Mouse (Mus musculus): ENCODE measurements at regions not wholly inside any gene's neighbourhood (a gene's known extent, or its start where the extent isn't known, plus 50 kb on each side); places are given as distances from the start of the nearest gene placed in this dataset.
"Not testable (repeated sequence)": the region's sequence is repeated elsewhere in the genome, so short reads cannot be mapped to it uniquely, and the experiment has no call there.

DNA sequence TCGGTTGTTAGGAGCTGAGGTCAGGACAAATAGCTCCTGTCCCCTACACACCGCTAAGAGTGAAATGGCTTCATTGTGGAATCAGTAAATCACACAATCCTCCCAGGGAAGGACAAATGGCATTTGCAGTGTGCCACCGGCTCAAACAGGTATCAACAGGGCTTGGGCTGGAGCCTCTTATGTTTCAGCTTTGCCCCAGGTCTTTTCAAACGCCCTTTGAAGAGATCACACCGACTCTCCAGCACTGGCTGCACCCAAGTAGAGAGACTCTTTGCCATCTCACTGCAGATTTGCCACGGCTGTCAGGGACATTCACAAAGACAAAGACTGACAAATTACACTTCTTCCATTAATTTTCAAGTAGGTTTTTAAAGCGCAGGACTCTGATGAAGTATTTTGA, 217.7 kb downstream of the Mat2b start:
- Histone ChIP-seq H3K9me3 (replicated peaks) (no peaks in the 10 kb centered on the region), H3K27me3 (ENCODE audit: low read depth, poor library complexity, severe bottlenecking) (no peaks in the 10 kb centered on the region), H3K4me3 (no peak overlapping the region), H3K27ac (replicated peaks) (0 out of 2 replicates have a peak overlapping the region, but pooled peaks have one; percentile 2), H3K36me3 (no peaks in the 10 kb centered on the region), H3K4me1 (peaks cover 12% of the 10 kb centered on the region)
- DNase-seq (ENCODE audit: low spot score): no peak
- 34% methylated on average over 7 of the region's 7 CpGs for WGBS

DNA sequence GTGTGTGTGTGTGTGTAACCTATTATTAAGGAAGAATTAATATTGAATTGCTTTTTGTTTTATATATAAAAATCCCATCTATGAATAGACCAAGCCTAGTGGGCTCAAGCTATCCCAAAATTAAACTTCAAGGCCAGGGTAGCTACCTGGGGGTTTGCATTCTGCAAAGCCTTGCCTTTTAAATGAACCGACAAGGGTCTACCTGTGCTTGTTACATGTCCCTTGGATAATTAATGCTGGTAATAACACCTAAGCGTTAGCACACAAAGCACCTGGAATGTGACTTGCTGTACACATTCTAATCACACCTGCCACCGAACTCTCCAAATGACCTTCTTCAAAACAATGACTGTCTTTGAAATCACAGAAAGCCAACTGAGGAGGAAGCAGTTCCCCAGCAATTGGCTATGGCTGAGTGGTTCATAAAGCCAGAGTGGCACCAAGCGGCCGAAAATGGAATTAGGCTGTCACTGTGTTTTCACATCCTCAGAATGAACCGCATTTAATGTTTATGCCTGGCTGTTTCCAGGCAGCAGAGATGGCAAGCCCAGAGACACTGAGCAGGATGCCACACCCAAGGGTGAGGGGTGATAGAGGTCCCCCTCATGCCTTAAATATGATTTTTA, 225.8 kb downstream of the Mat2b start:
- no peaks in the 10 kb centered on the region for H3K36me3 ChIP-seq
- DNase-seq (ENCODE audit: low spot score): peak; percentile 47
- no peak overlapping the region for H3K4me3 ChIP-seq
- H3K9me3 ChIP-seq (replicated peaks): no peaks in the 10 kb centered on the region
- H3K27me3 ChIP-seq (ENCODE audit: low read depth, poor library complexity, severe bottlenecking): no peaks in the 10 kb centered on the region
- 20% methylated on average over 6 of the region's 6 CpGs for WGBS
- H3K4me1 ChIP-seq: peaks cover 5% of the 10 kb centered on the region; the same call in 1 of the 2 replicates
- H3K27ac ChIP-seq (replicated peaks): no peak overlapping the region

DNA sequence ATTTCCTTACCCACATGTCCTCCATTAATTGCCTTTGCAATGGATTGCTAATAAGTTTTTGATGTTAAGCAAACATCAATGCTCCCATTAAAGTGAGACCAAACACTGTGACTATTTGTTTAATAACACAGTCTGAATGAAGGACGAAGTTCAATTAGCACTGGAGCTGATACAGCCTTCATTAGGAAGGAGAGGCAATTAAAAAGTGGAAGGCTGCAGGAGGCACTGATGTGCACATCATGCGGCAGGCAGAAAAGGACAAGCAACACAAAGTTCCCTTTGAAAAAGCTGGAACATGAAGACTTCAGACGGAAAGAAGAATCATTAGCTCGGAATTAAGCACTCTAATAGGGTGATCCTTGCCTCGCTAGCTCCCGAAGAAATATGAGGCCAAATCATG, 238.4 kb downstream of the Mat2b start:
- 82% methylated on average over 6 of the region's 6 CpGs for WGBS

DNA sequence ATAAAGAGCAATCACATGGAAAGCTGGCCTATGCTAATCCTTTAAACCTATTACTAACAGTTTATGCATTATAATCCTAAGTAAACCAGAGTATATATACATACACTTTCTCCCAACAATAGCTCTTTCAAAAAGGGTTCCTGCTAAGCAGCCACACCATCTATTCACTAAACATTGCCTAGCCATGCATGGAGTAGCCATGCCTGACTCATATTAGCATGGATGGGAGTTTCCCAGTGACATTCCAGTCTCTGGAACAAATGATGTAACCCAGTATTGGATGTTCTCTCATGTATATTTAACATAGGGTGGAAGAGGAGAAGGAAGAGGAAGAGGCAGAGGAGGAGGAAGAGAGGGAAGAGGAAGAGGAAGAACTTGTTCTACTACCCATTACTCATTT, 240.0 kb downstream of the Mat2b start:
- H3K27me3 ChIP-seq (ENCODE audit: low read depth, poor library complexity, severe bottlenecking); H3K4me3 ChIP-seq; H3K27ac ChIP-seq (replicated peaks); H3K4me1 ChIP-seq; H3K9me3 ChIP-seq (replicated peaks); H3K36me3 ChIP-seq; DNase-seq (ENCODE audit: low spot score): not testable (repeated sequence)

More for the DNA sequence above, 238.4 kb downstream of the Mat2b start:
- Histone ChIP-seq H3K4me1 (no peaks in the 10 kb centered on the region), H3K9me3 (replicated peaks) (no peaks in the 10 kb centered on the region), H3K27ac (replicated peaks) (no peak overlapping the region), H3K4me3 (no peak overlapping the region), H3K36me3 (no peaks in the 10 kb centered on the region), H3K27me3 (ENCODE audit: low read depth, poor library complexity, severe bottlenecking) (no peaks in the 10 kb centered on the region)
- no peak for DNase-seq (ENCODE audit: low spot score)

DNA sequence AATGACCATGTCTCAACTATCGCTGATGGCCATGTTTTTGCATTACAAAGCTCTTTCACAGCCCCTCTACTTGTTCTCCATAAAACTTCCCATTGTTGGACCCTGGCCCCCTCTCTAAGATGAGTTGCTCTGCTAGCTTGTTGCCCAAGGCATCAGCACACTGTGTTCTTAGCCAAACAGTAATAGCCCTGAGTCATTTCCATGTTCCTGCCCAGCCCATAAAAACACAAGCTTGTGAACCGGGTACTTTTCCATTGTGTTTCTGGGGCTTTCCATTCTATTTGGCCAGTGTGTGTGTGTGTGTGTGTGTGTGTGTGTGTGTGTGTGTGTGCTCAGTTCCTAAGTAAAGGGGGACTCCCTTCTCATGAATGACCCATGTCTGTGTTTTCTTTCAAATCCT, 248.2 kb downstream of the Mat2b start:
- 90% methylated on average over 2 of the region's 2 CpGs for WGBS
- no peaks in the 10 kb centered on the region for H3K36me3 ChIP-seq

DNA sequence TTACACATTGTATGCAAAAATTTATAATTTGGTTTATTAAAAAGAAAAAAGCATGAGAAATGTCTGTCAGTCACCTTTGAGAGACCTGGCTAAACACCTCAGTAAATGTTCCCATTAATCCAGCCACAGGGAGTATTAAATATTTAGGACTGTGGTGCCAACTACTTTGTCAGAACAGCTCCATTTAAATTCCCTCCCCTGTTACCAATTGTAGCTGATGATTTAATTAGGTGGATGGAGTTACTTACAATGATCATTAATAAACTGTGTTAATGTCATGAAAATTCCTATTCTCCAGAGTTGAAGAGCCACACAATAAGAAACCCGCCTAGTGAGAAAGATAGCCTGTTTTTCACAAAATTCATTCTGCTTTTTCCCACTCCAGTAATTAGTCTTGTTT, 261.0 kb downstream of the Mat2b start:
- DNase-seq (ENCODE audit: low spot score): no peak
- Histone ChIP-seq H3K27ac (replicated peaks) (no peak overlapping the region), H3K27me3 (ENCODE audit: low read depth, poor library complexity, severe bottlenecking) (peaks cover 15% of the 10 kb centered on the region; the same call in 1 of the 2 replicates), H3K4me1 (peaks cover 14% of the 10 kb centered on the region), H3K36me3 (no peaks in the 10 kb centered on the region), H3K4me3 (no peak overlapping the region), H3K9me3 (replicated peaks) (no peaks in the 10 kb centered on the region)
- 71% methylated on average over 1 of the region's 1 CpGs for WGBS

More for the DNA sequence above, 248.2 kb downstream of the Mat2b start:
- no peak overlapping the region for H3K27ac ChIP-seq (replicated peaks)
- no peaks in the 10 kb centered on the region for H3K4me1 ChIP-seq
- H3K27me3 ChIP-seq (ENCODE audit: low read depth, poor library complexity, severe bottlenecking): no peaks in the 10 kb centered on the region
- DNase-seq (ENCODE audit: low spot score): no peak
- no peaks in the 10 kb centered on the region for H3K9me3 ChIP-seq (replicated peaks)
- H3K4me3 ChIP-seq: no peak overlapping the region

DNA sequence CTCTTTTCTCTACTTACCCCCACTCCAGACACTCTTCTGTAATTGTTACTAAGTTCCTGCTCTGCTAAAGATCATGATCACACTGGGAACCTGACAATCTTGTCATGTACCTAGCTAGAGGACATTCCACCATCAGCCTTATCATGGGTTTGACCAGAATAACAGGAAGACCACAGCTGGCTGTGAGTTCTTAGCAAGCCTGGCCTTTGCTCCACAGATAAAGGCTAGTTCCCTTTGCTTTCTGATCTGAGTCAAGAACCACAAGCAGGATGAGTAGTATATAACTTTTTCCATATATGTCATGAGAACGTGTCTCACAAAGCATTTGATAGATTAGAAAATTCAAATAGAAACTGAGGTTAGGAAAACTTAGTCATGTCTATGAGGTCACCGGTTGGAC, 266.1 kb downstream of the Mat2b start:
- 88% methylated on average over 2 of the region's 2 CpGs for WGBS
- Histone ChIP-seq H3K4me1 (no peaks in the 10 kb centered on the region), H3K4me3 (no peak overlapping the region), H3K27ac (replicated peaks) (no peak overlapping the region), H3K9me3 (replicated peaks) (no peaks in the 10 kb centered on the region), H3K36me3 (no peaks in the 10 kb centered on the region), H3K27me3 (ENCODE audit: low read depth, poor library complexity, severe bottlenecking) (peaks cover 15% of the 10 kb centered on the region; the same call in 1 of the 2 replicates)
- no peak for DNase-seq (ENCODE audit: low spot score)

DNA sequence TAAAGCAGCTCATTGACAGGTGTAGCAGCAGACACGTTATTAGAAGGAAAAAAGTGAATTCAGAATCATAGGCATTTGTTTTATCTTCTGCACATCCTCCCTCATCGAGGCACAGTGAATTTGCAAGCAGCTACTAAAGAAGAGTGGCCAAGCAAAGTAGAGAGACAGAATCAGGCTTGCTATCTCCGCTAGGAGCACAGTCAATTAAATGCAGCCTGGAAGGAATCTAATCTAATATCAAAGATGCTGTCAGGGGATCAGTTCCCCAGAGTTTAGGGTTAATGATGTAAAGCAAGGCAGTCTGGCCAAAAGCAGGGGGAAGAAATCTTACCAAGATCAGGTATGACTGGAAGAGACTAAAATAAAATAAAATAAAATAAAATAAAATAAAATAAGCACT, 270.7 kb downstream of the Mat2b start:
- no peak overlapping the region for H3K27ac ChIP-seq (replicated peaks)
- 85% methylated on average over 3 of the region's 3 CpGs for WGBS

DNA sequence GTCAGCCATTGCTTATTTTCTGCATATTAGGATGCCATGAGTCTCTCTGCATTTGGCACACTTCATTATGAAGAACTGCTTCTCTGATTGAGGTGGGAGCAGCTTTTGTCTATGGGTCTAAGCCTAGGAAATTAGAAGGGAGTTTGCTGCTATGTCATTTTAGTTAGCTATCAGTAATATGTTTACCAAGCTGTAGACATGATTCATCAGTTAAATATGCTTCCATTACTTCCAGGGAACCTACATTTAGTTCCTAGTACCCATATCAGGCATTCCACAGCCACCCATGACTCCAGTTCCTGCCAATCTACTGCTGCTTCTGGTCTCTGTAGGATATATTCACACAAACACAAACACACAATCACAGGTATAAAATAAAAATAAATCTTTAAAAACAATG, 287.4 kb downstream of the Mat2b start:
- H3K36me3 ChIP-seq: no peaks in the 10 kb centered on the region
- H3K27me3 ChIP-seq (ENCODE audit: low read depth, poor library complexity, severe bottlenecking): no peaks in the 10 kb centered on the region
- no peaks in the 10 kb centered on the region for H3K4me1 ChIP-seq
- H3K9me3 ChIP-seq (replicated peaks): no peaks in the 10 kb centered on the region
- H3K27ac ChIP-seq (replicated peaks): no peak overlapping the region
- no peak overlapping the region for H3K4me3 ChIP-seq
- no peak for DNase-seq (ENCODE audit: low spot score)

More for the DNA sequence above, 270.7 kb downstream of the Mat2b start:
- H3K4me3 ChIP-seq: no peak overlapping the region
- no peaks in the 10 kb centered on the region for H3K9me3 ChIP-seq (replicated peaks)
- no peaks in the 10 kb centered on the region for H3K4me1 ChIP-seq
- DNase-seq (ENCODE audit: low spot score): no peak
- no peaks in the 10 kb centered on the region for H3K36me3 ChIP-seq
- no peaks in the 10 kb centered on the region for H3K27me3 ChIP-seq (ENCODE audit: low read depth, poor library complexity, severe bottlenecking)

DNA sequence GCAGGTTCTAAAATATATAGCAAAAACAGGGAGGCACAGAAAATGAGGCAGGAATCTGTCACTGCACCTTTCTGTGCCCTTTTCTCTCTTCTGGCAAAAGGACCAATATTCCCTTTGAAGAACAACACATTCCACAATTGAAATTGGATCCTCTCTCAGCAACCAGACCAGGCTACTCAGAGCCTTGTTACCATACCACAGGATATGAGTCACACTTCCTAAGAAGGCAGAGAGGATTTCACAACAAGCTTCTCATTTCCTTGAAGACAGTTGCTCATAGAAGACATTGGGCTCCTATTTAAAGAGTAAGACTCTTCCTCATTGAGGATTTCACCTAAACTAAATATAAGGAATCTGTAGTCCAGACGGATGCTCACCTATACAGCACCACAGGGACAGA, 292.8 kb downstream of the Mat2b start:
- Histone ChIP-seq H3K27me3 (ENCODE audit: low read depth, poor library complexity, severe bottlenecking) (no peaks in the 10 kb centered on the region), H3K27ac (replicated peaks) (no peak overlapping the region), H3K4me1 (no peaks in the 10 kb centered on the region), H3K4me3 (no peak overlapping the region), H3K36me3 (no peaks in the 10 kb centered on the region), H3K9me3 (replicated peaks) (no peaks in the 10 kb centered on the region)
- WGBS: 79% methylated on average over 1 of the region's 1 CpGs
- DNase-seq (ENCODE audit: low spot score): no peak

DNA sequence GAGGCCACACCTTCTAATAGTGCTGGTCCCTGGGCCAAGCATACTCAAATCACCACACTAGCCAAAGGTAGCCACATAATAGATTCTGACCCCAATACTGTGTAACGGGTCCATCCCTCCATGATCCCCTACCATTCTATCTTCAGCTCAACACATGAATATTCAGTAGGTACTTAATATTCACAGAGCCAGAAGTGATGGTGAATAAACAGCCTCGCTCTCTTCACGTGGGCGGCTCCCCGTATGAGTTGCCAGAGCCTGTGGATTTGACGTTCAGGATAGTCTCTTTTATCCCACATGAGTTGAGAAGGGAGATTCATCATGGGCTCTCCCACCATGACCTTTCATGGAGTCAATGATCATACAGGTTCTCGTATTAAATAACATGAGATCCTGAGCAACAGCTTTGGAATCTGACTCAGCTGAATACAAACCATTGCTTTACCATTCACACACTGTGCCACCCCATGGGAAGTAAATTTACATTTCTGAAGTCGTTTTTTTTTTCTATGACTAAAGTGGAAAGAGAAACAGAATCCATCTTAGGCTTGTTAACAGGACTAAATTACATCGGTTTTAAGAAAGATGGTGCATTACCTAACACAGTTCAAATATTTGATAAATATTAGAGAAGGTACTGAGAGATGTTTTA, 297.4 kb downstream of the Mat2b start:
- H3K36me3 ChIP-seq: no peaks in the 10 kb centered on the region
- no peak overlapping the region for H3K4me3 ChIP-seq
- no peaks in the 10 kb centered on the region for H3K9me3 ChIP-seq (replicated peaks)
- WGBS: 80% methylated on average over 9 of the region's 9 CpGs
- no peak for DNase-seq (ENCODE audit: low spot score)
- no peak overlapping the region for H3K27ac ChIP-seq (replicated peaks)
- H3K4me1 ChIP-seq: peaks cover 9% of the 10 kb centered on the region
- H3K27me3 ChIP-seq (ENCODE audit: low read depth, poor library complexity, severe bottlenecking): no peaks in the 10 kb centered on the region

DNA sequence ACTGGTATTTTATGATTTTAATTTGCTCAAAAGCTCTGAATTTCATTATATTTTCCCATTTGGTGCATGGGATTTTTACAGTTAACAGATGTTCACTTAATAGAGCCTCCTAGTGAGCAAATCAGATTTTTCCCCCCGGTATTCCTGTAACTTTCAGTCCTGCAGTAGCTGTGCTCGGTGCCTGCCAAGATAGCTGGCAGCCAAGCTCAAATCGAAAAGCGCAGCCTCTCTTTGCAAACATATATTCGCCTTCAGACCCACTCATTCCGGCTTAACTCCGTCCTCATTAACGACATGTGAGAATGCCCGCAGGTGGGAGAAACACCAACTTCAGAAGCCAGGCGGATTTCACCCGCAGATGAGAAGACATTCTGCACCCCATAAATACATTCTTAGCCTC, 299.7 kb downstream of the Mat2b start:
- Histone ChIP-seq H3K27me3 (ENCODE audit: low read depth, poor library complexity, severe bottlenecking) (no peaks in the 10 kb centered on the region), H3K9me3 (replicated peaks) (no peaks in the 10 kb centered on the region), H3K4me3 (no peak overlapping the region), H3K4me1 (peaks cover 9% of the 10 kb centered on the region), H3K27ac (replicated peaks) (peak overlapping the region; percentile 55; the same call in 1 of the 2 replicates), H3K36me3 (no peaks in the 10 kb centered on the region)
- DNase-seq (ENCODE audit: low spot score): no peak
- 81% methylated on average over 11 of the region's 11 CpGs for WGBS

DNA sequence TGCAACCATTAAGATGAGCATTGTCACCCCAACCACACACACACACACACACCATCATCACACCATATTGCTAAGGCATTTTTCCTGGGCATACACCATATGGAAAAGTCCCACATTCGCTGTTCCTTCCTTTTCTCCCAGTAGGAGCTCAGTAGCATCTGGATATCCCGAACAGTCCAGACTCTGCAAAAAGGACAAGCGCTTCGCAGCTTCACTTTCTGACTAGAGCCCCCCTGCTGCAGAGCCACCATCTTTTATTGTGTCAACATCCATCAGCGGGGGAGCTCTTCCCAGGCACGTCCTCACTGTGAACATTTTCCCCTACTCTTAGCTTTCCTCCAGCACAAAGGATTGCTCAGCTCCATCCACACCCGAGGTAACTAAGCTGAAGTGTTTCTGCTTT, 300.1 kb downstream of the Mat2b start:
- H3K27ac ChIP-seq (replicated peaks): peak overlapping the region; percentile 55; the same call in 1 of the 2 replicates
- no peaks in the 10 kb centered on the region for H3K36me3 ChIP-seq
- 44% methylated on average over 7 of the region's 7 CpGs for WGBS
- H3K4me1 ChIP-seq: peaks cover 9% of the 10 kb centered on the region
- H3K4me3 ChIP-seq: no peak overlapping the region
- DNase-seq (ENCODE audit: low spot score): no peak
- no peaks in the 10 kb centered on the region for H3K27me3 ChIP-seq (ENCODE audit: low read depth, poor library complexity, severe bottlenecking)
- no peaks in the 10 kb centered on the region for H3K9me3 ChIP-seq (replicated peaks)
